Mouse (Mus musculus) liver, adult 2 months (tissue): Measurements from ENCODE around the gene Gpr153.

Source experiments
- CTCF ChIP-seq: fragments of 200-500 bp; IDR thresholded peaks from 2 replicates; pipeline ENCODE4 v1.5.1; 2011; ENCODE audit warnings: low read depth, low read length, control low read depth
- POLR2A ChIP-seq: fragments of 200-500 bp; IDR thresholded peaks from 2 replicates; pipeline ENCODE4 v1.6.1; 2011; ENCODE audit warnings: low read length, control low read depth; ENCODE audit not compliant: insufficient read depth; ENCODE audit errors: extremely low read depth

GRCm38 (mm10) chr4:152262187-152262586 lies 11.8 kb upstream of the Gpr153 start:
- TF ChIP-seq CTCF (no peak), POLR2A (no peak)
